Mouse (Mus musculus) lung, embryonic 14.5 days (tissue): Measurements from ENCODE around the gene Cxcr4. TPM values are rescaled to one million over a fixed set of nuclear protein-coding genes. Genes with fewer than 3 reads are reported as not detected.

Experiments used
- ATAC-seq: fragments of 200-750 bp; cut with Nextera tagmentation; 2 replicates; pipeline ENCODE4 v1.8.0; 2017; ENCODE audit warnings: mild to moderate bottlenecking, moderate TSS enrichment, moderate library complexity; ENCODE audit not compliant: insufficient read depth
- DNase-seq: peaks from one replicate; pipeline ENCODE4 v3.0.0-alpha.2; 2015
- H3K27ac ChIP-seq: fragments of 300-500 bp; sonication (generic); 2 replicates; pipeline ENCODE4 v1.5.1; 2014; ENCODE audit warnings: low read depth, mild to moderate bottlenecking, moderate library complexity
- H3K27me3 ChIP-seq: fragments of 300-500 bp; sonication (generic); 2 replicates; pipeline ENCODE4 v1.6.1; 2014; ENCODE audit warnings: low read length, control low read depth; ENCODE audit not compliant: insufficient read depth
- H3K36me3 ChIP-seq: fragments of 300-500 bp; sonication (generic); 2 replicates; pipeline ENCODE4 v1.6.1; 2014; ENCODE audit warnings: control low read depth; ENCODE audit not compliant: insufficient read depth
- H3K4me1 ChIP-seq: fragments of 300-500 bp; sonication (generic); 2 replicates; pipeline ENCODE4 v1.6.1; 2014; ENCODE audit warnings: antibody characterized with exemption, control low read depth; ENCODE audit not compliant: insufficient read depth
- H3K4me2 ChIP-seq: fragments of 300-500 bp; sonication (generic); 2 replicates; pipeline ENCODE4 v1.6.1; 2014; ENCODE audit warnings: mild to moderate bottlenecking
- H3K4me3 ChIP-seq: fragments of 300-500 bp; sonication (generic); 2 replicates; pipeline ENCODE4 v1.5.1; 2014; ENCODE audit warnings: low read depth, low read length
- H3K9ac ChIP-seq: fragments of 300-500 bp; sonication (generic); 2 replicates; pipeline ENCODE4 v1.6.1; 2014
- H3K9me3 ChIP-seq: fragments of 300-500 bp; sonication (generic); 2 replicates; pipeline ENCODE4 v1.6.1; 2016; ENCODE audit warnings: low read depth, low read length, control low read depth
- CTCF ChIP-seq: IDR thresholded peaks from 2 replicates; pipeline ENCODE4 v1.5.1; 2016; ENCODE audit warnings: antibody characterized with exemption, low read depth
- WGBS: fragments of 180-500 bp; shearing (Covaris S2); extraction: QIAGEN DNeasy Blood & Tissue Kit; methylation state at CpG from one replicate; pipeline ENCODE4 v1.1.7; 2014; 5-methylcytosine and 5-hydroxymethylcytosine counted together
- polyA plus RNA-seq: library from polyadenylated mRNA; unstranded; fragments of >200 nt; fragmentation: Nextera tagmentation; extraction: Ambion mirVana; gene quantifications from 2 replicates; pipeline ENCODE4 v1.2.1, GENCODE M21; 2014

Cxcr4 gene
- polyA plus RNA-seq, 1 experiment from 2014 or later = 10.3 TPM

- WGBS = under 1% methylated on average over 63 of the region's 63 CpGs
- H3K36me3 ChIP-seq = peaks cover 12% of the 10 kb centered on the region
- ATAC-seq (no peak), DNase-seq (peak; percentile 79)
- peak overlapping the region; percentile 61 for H3K27ac ChIP-seq
- H3K4me3 ChIP-seq = peak overlapping the region; percentile 64
- no peak for TF ChIP-seq CTCF
- peaks cover 34% of the 10 kb centered on the region for H3K4me1 ChIP-seq
- H3K27me3 ChIP-seq = no peaks in the 10 kb centered on the region
- H3K9ac ChIP-seq = peak overlapping the region; percentile 70
- no peaks in the 10 kb centered on the region for H3K9me3 ChIP-seq
- peak overlapping the region; percentile 89 for H3K4me2 ChIP-seq
Observed at GRCm38 (mm10) chr1:128590816-128591720, 1.0 kb downstream of the Cxcr4 start.

- H3K9me3 ChIP-seq = no peaks in the 10 kb centered on the region
- 0 out of 2 replicates have a peak overlapping the region, but pooled peaks have one; percentile 13 for H3K9ac ChIP-seq
- peak overlapping the region; percentile 89 for H3K4me2 ChIP-seq
- ATAC-seq (no peak), DNase-seq (no peak)
- no peak overlapping the region for H3K27ac ChIP-seq
- peak overlapping the region; percentile 64 for H3K4me3 ChIP-seq
- peaks cover 12% of the 10 kb centered on the region for H3K36me3 ChIP-seq
- 12% methylated on average over 6 of the region's 6 CpGs for WGBS
- TF ChIP-seq CTCF = no peak
- no peaks in the 10 kb centered on the region for H3K27me3 ChIP-seq
- H3K4me1 ChIP-seq = peaks cover 25% of the 10 kb centered on the region
Observed at GRCm38 (mm10) chr1:128590011-128590410, 2.1 kb downstream of the Cxcr4 start.

GRCm38 (mm10) chr1:128589488-128589887 lies 2.6 kb downstream of the Cxcr4 start:
- DNase-seq = no peak
- Histone ChIP-seq H3K36me3 (peaks cover 12% of the 10 kb centered on the region), H3K27ac (no peak overlapping the region), H3K4me3 (peak overlapping the region; percentile 64), H3K4me2 (peak overlapping the region; percentile 89), H3K4me1 (peaks cover 20% of the 10 kb centered on the region), H3K9ac (no peak overlapping the region), H3K9me3 (no peaks in the 10 kb centered on the region), H3K27me3 (no peaks in the 10 kb centered on the region)
- 89% methylated on average over 9 of the region's 9 CpGs for WGBS
- no peak for ATAC-seq
- TF ChIP-seq CTCF = no peak

- peaks cover 12% of the 10 kb centered on the region for H3K36me3 ChIP-seq
- DNase-seq (no peak), ATAC-seq (no peak)
- H3K27me3 ChIP-seq = no peaks in the 10 kb centered on the region
- no peak overlapping the region for H3K4me3 ChIP-seq
- H3K9ac ChIP-seq = no peak overlapping the region
- 42% methylated on average over 2 of the region's 2 CpGs for WGBS
- no peak for TF ChIP-seq CTCF
- H3K27ac ChIP-seq = no peak overlapping the region
- peaks cover 11% of the 10 kb centered on the region; the same call in 1 of the 2 replicates for H3K4me1 ChIP-seq
- H3K9me3 ChIP-seq = no peaks in the 10 kb centered on the region
- H3K4me2 ChIP-seq = no peak overlapping the region
Observed at GRCm38 (mm10) chr1:128588337-128588736, 3.8 kb downstream of the Cxcr4 start.

GRCm38 (mm10) chr1:128586928-128587780 lies 4.9 kb downstream of the Cxcr4 start:
- Histone ChIP-seq H3K27me3 (no peaks in the 10 kb centered on the region), H3K4me2 (no peak overlapping the region), H3K4me1 (0 out of 2 replicates have a peak, but pooled peaks cover 2% of the 10 kb centered on the region), H3K9ac (no peak overlapping the region), H3K36me3 (peaks cover 12% of the 10 kb centered on the region), H3K4me3 (no peak overlapping the region), H3K9me3 (no peaks in the 10 kb centered on the region), H3K27ac (no peak overlapping the region)
- ATAC-seq (no peak), DNase-seq (no peak)
- no peak for TF ChIP-seq CTCF
- WGBS = 72% methylated on average over 8 of the region's 8 CpGs

- Histone ChIP-seq H3K4me1 (0 out of 2 replicates have a peak, but pooled peaks cover 2% of the 10 kb centered on the region), H3K27me3 (no peaks in the 10 kb centered on the region), H3K36me3 (peaks cover 12% of the 10 kb centered on the region), H3K9ac (no peak overlapping the region), H3K4me2 (no peak overlapping the region), H3K27ac (no peak overlapping the region), H3K9me3 (no peaks in the 10 kb centered on the region), H3K4me3 (no peak overlapping the region)
- TF ChIP-seq CTCF = no peak
- ATAC-seq = no peak
- peak; percentile 17 for DNase-seq
- WGBS = 47% methylated on average over 8 of the region's 8 CpGs
Observed at GRCm38 (mm10) chr1:128586162-128586927, 5.7 kb downstream of the Cxcr4 start.
